Mouse (Mus musculus) MEL (cell line): Measurements from ENCODE around the gene Ppp3r2. TPM values are rescaled to one million over a fixed set of nuclear protein-coding genes. Genes with fewer than 3 reads are reported as not detected.

Experiments used
- DNase-seq: peaks from one replicate; pipeline ENCODE4 v3.0.0; 2011; ENCODE audit warnings: low read depth, low spot score
- H3K27ac ChIP-seq: 2 replicates; pipeline ENCODE4 v1.5.1; 2012; ENCODE audit warnings: low read depth, mild to moderate bottlenecking, control low read depth, low read length, moderate library complexity; ENCODE audit not compliant: control insufficient read depth
- H3K27me3 ChIP-seq, 2 experiments: fragments of 150-350 bp in 1 of 2; sonication (generic) in 1 of 2; 2 replicates each; pipeline ENCODE4 v1.6.1; 2012; ENCODE audit warnings: low read length in 2 of 2, mild to moderate bottlenecking in 2 of 2, improper control_type of control experiment in 1 of 2, moderate library complexity in 1 of 2; ENCODE audit not compliant: insufficient read depth in 2 of 2, control insufficient read depth in 1 of 2
- H3K36me3 ChIP-seq, 2 experiments: 2 replicates each; pipeline ENCODE4 v1.6.1; 2012 to 2014; ENCODE audit warnings: low read length in 2 of 2, improper control_type of control experiment in 1 of 2, inconsistent platforms in 1 of 2, mild to moderate bottlenecking in 1 of 2; ENCODE audit not compliant: insufficient read depth in 2 of 2, control insufficient read depth in 1 of 2
- H3K4me1 ChIP-seq, 2 experiments: fragments of 150-350 bp in 1 of 2; sonication (generic) in 1 of 2; 2 replicates each; pipeline ENCODE4 v1.6.1; 2012; ENCODE audit warnings: low read length in 2 of 2, improper control_type of control experiment in 1 of 2, mild to moderate bottlenecking in 1 of 2; ENCODE audit not compliant: insufficient read depth in 2 of 2, control insufficient read depth in 1 of 2
- H3K4me3 ChIP-seq, 2 experiments: fragments of 150-350 bp in 1 of 2; sonication (generic) in 1 of 2; 2 replicates each; pipeline ENCODE4 v1.5.1; 2012; ENCODE audit warnings: low read depth in 2 of 2, low read length in 2 of 2, mild to moderate bottlenecking in 2 of 2, moderate library complexity in 2 of 2, control low read depth in 1 of 2, improper control_type of control experiment in 1 of 2; ENCODE audit not compliant: control insufficient read depth in 1 of 2, insufficient read depth in 1 of 2
- H3K79me2 ChIP-seq: 2 replicates; pipeline ENCODE4 v1.6.1; 2012; ENCODE audit warnings: mild to moderate bottlenecking, low read length, moderate library complexity; ENCODE audit not compliant: control insufficient read depth, poor library complexity, insufficient read depth
- H3K9ac ChIP-seq: 2 replicates; pipeline ENCODE4 v1.6.1; 2012; ENCODE audit warnings: low read depth, mild to moderate bottlenecking, control low read depth, low read length, moderate library complexity; ENCODE audit not compliant: control insufficient read depth, poor library complexity, severe bottlenecking
- H3K9me3 ChIP-seq: fragments of 150-350 bp; sonication (generic); replicated peaks from 2 replicates; pipeline ENCODE4 v1.6.1; 2012; ENCODE audit warnings: mild to moderate bottlenecking, low read length, improper control_type of control experiment, moderate library complexity; ENCODE audit not compliant: insufficient read depth
- CHD1 ChIP-seq: IDR thresholded peaks from 2 replicates; pipeline ENCODE4 v1.6.1; 2012; ENCODE audit warnings: low read depth, mild to moderate bottlenecking, inconsistent platforms, low read length, improper control_type of control experiment
- CTCF ChIP-seq, 3 experiments: IDR thresholded peaks in 2 of 3; conservative IDR thresholded peaks in 1 of 3; 2 replicates each; pipeline ENCODE4 v1.5.1; 2011 to 2012; ENCODE audit warnings: low read length in 3 of 3, low read depth in 2 of 3, mild to moderate bottlenecking in 2 of 3, improper control_type of control experiment in 1 of 3, inconsistent platforms in 1 of 3, mixed read lengths in 1 of 3, moderate library complexity in 1 of 3; ENCODE audit not compliant: control insufficient read depth in 1 of 3, insufficient read depth in 1 of 3, poor library complexity in 1 of 3, severe bottlenecking in 1 of 3
- E2F4 ChIP-seq: IDR thresholded peaks from 2 replicates; pipeline ENCODE4 v1.6.1; 2011; ENCODE audit warnings: low read depth, low read length, improper control_type of control experiment, borderline replicate concordance
- EP300 ChIP-seq, 2 experiments: IDR thresholded peaks; 2 replicates each; pipeline ENCODE4 v1.6.1; 2011; ENCODE audit warnings: improper control_type of control experiment in 2 of 2, low read length in 2 of 2, low read depth in 1 of 2, mild to moderate bottlenecking in 1 of 2
- GATA1 ChIP-seq: IDR thresholded peaks from 2 replicates; pipeline ENCODE4 v1.6.1; 2011; ENCODE audit warnings: low read depth, low read length, improper control_type of control experiment
- HCFC1 ChIP-seq: IDR thresholded peaks from 2 replicates; pipeline ENCODE4 v1.6.1; 2012; ENCODE audit warnings: low read depth, mild to moderate bottlenecking, inconsistent platforms, low read length, improper control_type of control experiment, moderate library complexity
- KAT2A ChIP-seq: conservative IDR thresholded peaks from 2 replicates; pipeline ENCODE4 v1.6.1; 2012; ENCODE audit warnings: low read depth, low read length, improper control_type of control experiment, inconsistent platforms
- MAFK ChIP-seq: IDR thresholded peaks from 2 replicates; pipeline ENCODE4 v1.6.1; 2011; ENCODE audit warnings: low read depth, mild to moderate bottlenecking, low read length, improper control_type of control experiment, borderline replicate concordance
- MXI1 ChIP-seq: IDR thresholded peaks from 2 replicates; pipeline ENCODE4 v1.6.1; 2011; ENCODE audit warnings: mild to moderate bottlenecking, low read depth, low read length, improper control_type of control experiment
- MYB ChIP-seq: IDR thresholded peaks from 2 replicates; pipeline ENCODE4 v1.6.1; 2011; ENCODE audit warnings: mild to moderate bottlenecking, low read depth, low read length, improper control_type of control experiment
- MYC ChIP-seq: IDR thresholded peaks from 2 replicates; pipeline ENCODE4 v1.6.1; 2011; ENCODE audit warnings: low read depth, mild to moderate bottlenecking, low read length, improper control_type of control experiment, moderate library complexity
- NELFE ChIP-seq: IDR thresholded peaks from 2 replicates; pipeline ENCODE4 v1.6.1; 2011; ENCODE audit warnings: low read depth, low read length, improper control_type of control experiment
- POLR2A ChIP-seq, 2 experiments: IDR thresholded peaks; 2 replicates each; pipeline ENCODE4 v1.6.1; 2011 to 2012; ENCODE audit warnings: low read length in 2 of 2, mild to moderate bottlenecking in 2 of 2, control low read depth in 1 of 2, improper control_type of control experiment in 1 of 2, low read depth in 1 of 2, moderate library complexity in 1 of 2; ENCODE audit not compliant: control insufficient read depth in 1 of 2, insufficient read depth in 1 of 2, poor library complexity in 1 of 2
- POLR2AphosphoS5 ChIP-seq: IDR thresholded peaks from 2 replicates; pipeline ENCODE4 v1.6.1; 2012; ENCODE audit warnings: low read depth, borderline replicate concordance, mild to moderate bottlenecking, inconsistent platforms, low read length, moderate library complexity, mixed read lengths
- RAD21 ChIP-seq: IDR thresholded peaks from 2 replicates; pipeline ENCODE4 v1.6.1; 2011; ENCODE audit warnings: mild to moderate bottlenecking, low read depth, low read length, improper control_type of control experiment
- SIN3A ChIP-seq: IDR thresholded peaks from 2 replicates; pipeline ENCODE4 v1.6.1; 2012; ENCODE audit warnings: low read length, improper control_type of control experiment, inconsistent platforms
- SMC3 ChIP-seq: IDR thresholded peaks from 2 replicates; pipeline ENCODE4 v1.6.1; 2011; ENCODE audit warnings: low read depth, low read length, improper control_type of control experiment
- TAL1 ChIP-seq: IDR thresholded peaks from 2 replicates; pipeline ENCODE4 v1.6.1; 2012; ENCODE audit warnings: mild to moderate bottlenecking, inconsistent platforms, low read length, moderate library complexity, mixed read lengths
- TBP ChIP-seq: IDR thresholded peaks from 2 replicates; pipeline ENCODE4 v1.8.0; 2011; ENCODE audit warnings: low read depth, low read length, improper control_type of control experiment
- TCF12 ChIP-seq: IDR thresholded peaks from 2 replicates; pipeline ENCODE4 v1.6.1; 2014; ENCODE audit warnings: low read depth, mild to moderate bottlenecking, inconsistent platforms, low read length, improper control_type of control experiment, moderate library complexity
- UBTF ChIP-seq: IDR thresholded peaks from 2 replicates; pipeline ENCODE4 v1.6.1; 2012; ENCODE audit warnings: low read depth, mild to moderate bottlenecking, inconsistent platforms, low read length, improper control_type of control experiment, moderate library complexity, borderline replicate concordance; ENCODE audit not compliant: insufficient read depth
- USF1 ChIP-seq: IDR thresholded peaks from 2 replicates; pipeline ENCODE4 v1.6.1; 2014; ENCODE audit warnings: low read depth, mild to moderate bottlenecking, inconsistent platforms, low read length, improper control_type of control experiment, moderate library complexity
- USF2 ChIP-seq, 2 experiments: IDR thresholded peaks; 2 replicates each; pipeline ENCODE4 v1.6.1; 2011 to 2012; ENCODE audit warnings: improper control_type of control experiment in 2 of 2, low read length in 2 of 2, borderline replicate concordance in 1 of 2, inconsistent platforms in 1 of 2, low read depth in 1 of 2, mild to moderate bottlenecking in 1 of 2; ENCODE audit not compliant: insufficient read depth in 1 of 2
- ZKSCAN1 ChIP-seq: IDR thresholded peaks from 2 replicates; pipeline ENCODE4 v1.6.1; 2012; ENCODE audit warnings: low read depth, mild to moderate bottlenecking, inconsistent platforms, low read length, improper control_type of control experiment, moderate library complexity
- polyA plus RNA-seq, 2 experiments: library from polyadenylated mRNA; stranded (reverse) in 1 of 2; unstranded in 1 of 2; fragments of >175 nt in 1 of 2; fragments of >200 nt in 1 of 2; gene quantifications; 2 replicates each; pipeline versions ENCODE4 v1.2.1 to v1.2.4; 2012; ENCODE audit warnings: low replicate concordance in 2 of 2, low read depth in 1 of 2; ENCODE audit not compliant: insufficient read length in 2 of 2, insufficient read depth in 1 of 2, missing spikeins in 1 of 2
- total RNA-seq: library from RNA; depleted of rRNA; stranded (reverse); fragments of 300-350 nt; gene quantifications from 2 replicates; pipeline ENCODE4 v1.2.3, GENCODE M21; 2012

Gene Ppp3r2
- total and polyA plus RNA-seq, 3 experiments: not detected

DNA sequence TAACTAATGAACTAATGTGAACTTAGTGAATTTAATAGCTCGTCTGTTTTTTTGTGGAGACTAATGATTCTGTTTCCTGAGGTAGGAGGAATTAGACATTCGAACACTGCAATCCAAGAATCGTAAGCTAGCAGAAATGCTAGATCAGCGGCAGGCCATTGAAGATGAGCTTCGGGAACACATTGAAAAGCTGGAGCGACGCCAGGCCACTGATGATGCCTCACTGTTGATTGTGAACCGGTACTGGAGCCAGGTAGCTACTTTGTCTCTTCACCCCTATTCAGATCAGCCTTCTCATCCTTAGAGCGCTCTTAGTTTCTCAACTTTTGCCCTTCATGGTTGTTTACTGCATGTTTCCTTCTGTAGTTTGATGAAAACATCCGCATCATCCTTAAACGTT, 44.0 kb downstream of the Ppp3r2 start:
- peaks cover 2% of the 10 kb centered on the region; the same call in 1 of the 2 replicates for H3K79me2 ChIP-seq
- H3K9ac ChIP-seq: no peak overlapping the region
- H3K9me3 ChIP-seq: no peaks in the 10 kb centered on the region
- H3K4me3 ChIP-seq: no peak overlapping the region
- TF ChIP-seq MYC (no peak), UBTF (no peak), USF1 (no peak), ZKSCAN1 (no peak), CTCF (IDR thresholded peaks at IDR 0.05 in 2 of 3, conservative IDR thresholded peaks at IDR 0.05 in 1 of 3; ENCODE audit: control insufficient read depth in 1 of 3, insufficient read depth in 1 of 3, low read depth in 2 of 3, low read length in 3 of 3, poor library complexity in 1 of 3, severe bottlenecking in 1 of 3) (no peak), TCF12 (no peak), MXI1 (no peak)
- H3K4me1 ChIP-seq: peaks cover 3% of the 10 kb centered on the region in 2 experiments; a peak in 3 of 4 replicates
- H3K36me3 ChIP-seq: peaks cover 8 to 9% of the 10 kb centered on the region in 2 experiments
- H3K27me3 ChIP-seq: no peaks in the 10 kb centered on the region
- no peak for DNase-seq
- no peak overlapping the region for H3K27ac ChIP-seq

GRCm38 (mm10) chr4:49632139-49632481, 49.7 kb downstream of the Ppp3r2 start:
- Histone ChIP-seq H3K4me1 (peaks cover 2 to 3% of the 10 kb centered on the region in 2 experiments; a peak in 2 of 4 replicates), H3K9ac (peak overlapping the region; percentile 91), H3K27ac (peak overlapping the region; percentile 33; the same call in 1 of the 2 replicates), H3K4me3 (peak overlapping the region; percentile 90 to 91), H3K9me3 (no peaks in the 10 kb centered on the region), H3K79me2 (peaks cover 9% of the 10 kb centered on the region), H3K27me3 (no peaks in the 10 kb centered on the region), H3K36me3 (peaks cover 2 to 6% of the 10 kb centered on the region in 2 experiments)
- DNase-seq: no peak
- TF ChIP-seq POLR2A (IDR thresholded peaks at IDR 0.05; ENCODE audit: control insufficient read depth in 1 of 2, insufficient read depth in 1 of 2, low read depth in 1 of 2, low read length in 2 of 2, poor library complexity in 1 of 2): peak in 1 of 2 experiments; percentile 48; a peak in 1 of 4 replicates
- TF ChIP-seq GATA1: no peak
- 0 out of 2 replicates have a peak, but pooled peaks have one; percentile 6 for TF ChIP-seq SIN3A

GRCm38 (mm10) chr4:49631319-49632138, 50.3 kb downstream of the Ppp3r2 start, which contains the start of gene Rnf20:
Rnf20 (plus strand) TSS chr4:49632006.
- Histone ChIP-seq H3K9me3 (no peaks in the 10 kb centered on the region), H3K27ac (peak within 1 kb of the TSS; percentile 33), H3K9ac (peak within 1 kb of the TSS; percentile 91), H3K79me2 (peaks cover 9% of the 10 kb centered on the region), H3K36me3 (peaks cover 2 to 6% of the 10 kb centered on the region in 2 experiments), H3K4me1 (peaks cover 2 to 3% of the 10 kb centered on the region in 2 experiments; a peak in 2 of 4 replicates), H3K4me3 (peak within 1 kb of the TSS; percentile 90 to 91), H3K27me3 (no peaks in the 10 kb centered on the region)
- DNase-seq: peak; percentile 97
- TF ChIP-seq MAFK: no peak
- no peak; a peak in 1 of 4 replicates for TF ChIP-seq EP300 (IDR thresholded peaks at IDR 0.05; ENCODE audit: low read depth in 1 of 2, low read length in 2 of 2)
- no peak for TF ChIP-seq UBTF
- TF ChIP-seq MXI1: peak; percentile 53; the same call in 1 of the 2 replicates
- no peak for TF ChIP-seq SMC3
- TF ChIP-seq KAT2A: peak; percentile 83
- TF ChIP-seq TAL1: no peak
- TF ChIP-seq E2F4: no peak
- no peak for TF ChIP-seq USF2 (IDR thresholded peaks at IDR 0.05; ENCODE audit: borderline replicate concordance in 1 of 2, insufficient read depth in 1 of 2, low read depth in 1 of 2, low read length in 2 of 2)
- TF ChIP-seq RAD21: no peak
- peak; percentile 40; the same call in 1 of the 2 replicates for TF ChIP-seq TBP
- TF ChIP-seq MYB: no peak
- no peak for TF ChIP-seq CHD1
- no peak for TF ChIP-seq POLR2AphosphoS5
- TF ChIP-seq NELFE: peak; percentile 82
- TF ChIP-seq HCFC1: peak; percentile 96
